Mouse (Mus musculus): ENCODE measurements around the gene Rab36. TPM values are rescaled to one million over a fixed set of nuclear protein-coding genes. Genes with fewer than 3 reads are reported as not detected.
A peak's percentile ranks its signal among the peaks of the same experiment; 100 is the strongest.

The Rab36 gene
- polyA plus RNA-seq, 1 experiment from 2014 or later, result 22.7 TPM

DNA sequence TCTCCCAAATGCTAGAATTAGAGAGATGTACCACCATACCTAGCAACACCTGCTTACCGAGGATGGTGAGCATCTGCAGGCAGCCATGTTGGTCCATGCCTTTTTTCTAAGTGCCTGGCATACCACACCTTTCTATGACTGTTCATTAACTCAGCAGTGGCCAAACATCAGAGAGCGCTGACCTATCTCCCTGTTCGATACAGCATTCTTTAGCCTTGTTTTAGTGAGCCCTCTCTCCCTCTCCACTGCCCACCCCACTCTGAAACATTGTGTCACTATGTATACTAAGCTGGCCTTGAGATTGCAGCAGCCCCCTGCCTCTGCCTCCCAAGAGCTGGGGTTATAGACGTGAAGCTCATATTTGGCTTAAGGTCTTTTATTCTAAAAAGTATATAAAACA is 16.8 kb downstream of the Rab36 start:
- Histone ChIP-seq H3K36me3 (ENCODE audit: control insufficient read depth, insufficient read depth, low read length) (peaks cover 2% of the 10 kb centered on the region; the same call in 1 of the 2 replicates), H3K9ac (ENCODE audit: low read depth, low read length) (no peak overlapping the region), H3K4me2 (ENCODE audit: low read length) (no peak overlapping the region), H3K4me1 (ENCODE audit: control insufficient read depth, insufficient read depth, low read length) (peaks cover 11% of the 10 kb centered on the region), H3K4me3 (ENCODE audit: low read depth, low read length) (no peak overlapping the region), H3K9me3 (replicated peaks; ENCODE audit: control insufficient read depth, low read length, poor library complexity, severe bottlenecking) (no peaks in the 10 kb centered on the region), H3K27me3 (ENCODE audit: control insufficient read depth, insufficient read depth, low read depth, low read length) (no peaks in the 10 kb centered on the region), H3K27ac (ENCODE audit: low read length) (no peak overlapping the region)
- 93% methylated on average over 4 of the region's 4 CpGs for WGBS
- ATAC-seq, result no peak

DNA sequence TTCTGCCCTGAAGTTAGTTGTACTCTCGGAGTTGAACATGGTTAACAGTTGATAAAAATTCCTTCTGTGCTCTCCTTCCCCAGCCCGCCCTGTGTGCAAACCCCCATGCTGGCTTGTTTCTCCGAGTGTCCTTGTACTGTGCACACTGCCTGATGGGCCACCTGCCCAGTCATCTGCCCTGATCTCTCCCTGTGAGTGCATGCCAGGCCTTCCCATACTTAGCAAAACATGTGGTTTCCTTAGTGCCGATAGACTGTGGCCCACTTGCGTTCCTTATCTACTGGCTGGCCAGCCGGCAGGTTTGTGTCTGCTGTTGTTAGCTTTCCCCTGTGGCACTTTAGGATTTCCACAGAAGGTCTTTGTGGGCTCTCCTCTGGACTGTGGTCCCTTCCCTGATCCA is 17.3 kb downstream of the Rab36 start:
- ATAC-seq, result no peak
- no peaks in the 10 kb centered on the region for H3K27me3 ChIP-seq (ENCODE audit: control insufficient read depth, insufficient read depth, low read depth, low read length)
- WGBS, result 77% methylated on average over 6 of the region's 6 CpGs
- H3K36me3 ChIP-seq (ENCODE audit: control insufficient read depth, insufficient read depth, low read length), result peaks cover 2% of the 10 kb centered on the region; the same call in 1 of the 2 replicates
- H3K4me3 ChIP-seq (ENCODE audit: low read depth, low read length), result no peak overlapping the region
- H3K4me1 ChIP-seq (ENCODE audit: control insufficient read depth, insufficient read depth, low read length), result peaks cover 14% of the 10 kb centered on the region
- H3K27ac ChIP-seq (ENCODE audit: low read length), result no peak overlapping the region
- H3K9ac ChIP-seq (ENCODE audit: low read depth, low read length), result no peak overlapping the region
- no peaks in the 10 kb centered on the region for H3K9me3 ChIP-seq (replicated peaks; ENCODE audit: control insufficient read depth, low read length, poor library complexity, severe bottlenecking)
- no peak overlapping the region for H3K4me2 ChIP-seq (ENCODE audit: low read length)

GRCm38 (mm10) chr10:75055672-75056071 is 18.8 kb downstream of the Rab36 start:
- H3K4me1 ChIP-seq (ENCODE audit: control insufficient read depth, insufficient read depth, low read length), result peaks cover 21% of the 10 kb centered on the region
- no peak overlapping the region for H3K4me3 ChIP-seq (ENCODE audit: low read depth, low read length)
- ATAC-seq, result no peak
- no peak overlapping the region for H3K4me2 ChIP-seq (ENCODE audit: low read length)
- no peaks in the 10 kb centered on the region for H3K27me3 ChIP-seq (ENCODE audit: control insufficient read depth, insufficient read depth, low read depth, low read length)
- H3K9ac ChIP-seq (ENCODE audit: low read depth, low read length), result no peak overlapping the region
- no peaks in the 10 kb centered on the region for H3K9me3 ChIP-seq (replicated peaks; ENCODE audit: control insufficient read depth, low read length, poor library complexity, severe bottlenecking)
- H3K27ac ChIP-seq (ENCODE audit: low read length), result no peak overlapping the region
- 65% methylated on average over 5 of the region's 5 CpGs for WGBS
- no peaks in the 10 kb centered on the region for H3K36me3 ChIP-seq (ENCODE audit: control insufficient read depth, insufficient read depth, low read length)

GRCm38 (mm10) chr10:75056255-75056654 is 19.4 kb downstream of the Rab36 start:
- Histone ChIP-seq H3K36me3 (ENCODE audit: control insufficient read depth, insufficient read depth, low read length) (no peaks in the 10 kb centered on the region), H3K4me2 (ENCODE audit: low read length) (no peak overlapping the region; the same call in 1 of the 2 replicates), H3K9me3 (replicated peaks; ENCODE audit: control insufficient read depth, low read length, poor library complexity, severe bottlenecking) (no peaks in the 10 kb centered on the region), H3K9ac (ENCODE audit: low read depth, low read length) (no peak overlapping the region), H3K27ac (ENCODE audit: low read length) (no peak overlapping the region), H3K4me1 (ENCODE audit: control insufficient read depth, insufficient read depth, low read length) (peaks cover 21% of the 10 kb centered on the region), H3K27me3 (ENCODE audit: control insufficient read depth, insufficient read depth, low read depth, low read length) (no peaks in the 10 kb centered on the region), H3K4me3 (ENCODE audit: low read depth, low read length) (no peak overlapping the region)
- ATAC-seq, result peak; percentile 1; the same call in 1 of the 2 replicates
- WGBS, result 2% methylated on average over 4 of the region's 4 CpGs

GRCm38 (mm10) chr10:75058336-75058735 is 21.5 kb downstream of the Rab36 start:
- ATAC-seq, result no peak
- 61% methylated on average over 8 of the region's 8 CpGs for WGBS
- Histone ChIP-seq H3K4me1 (ENCODE audit: control insufficient read depth, insufficient read depth, low read length) (peaks cover 35% of the 10 kb centered on the region), H3K9ac (ENCODE audit: low read depth, low read length) (no peak overlapping the region), H3K27me3 (ENCODE audit: control insufficient read depth, insufficient read depth, low read depth, low read length) (no peaks in the 10 kb centered on the region), H3K36me3 (ENCODE audit: control insufficient read depth, insufficient read depth, low read length) (no peaks in the 10 kb centered on the region), H3K4me3 (ENCODE audit: low read depth, low read length) (no peak overlapping the region), H3K4me2 (ENCODE audit: low read length) (no peak overlapping the region), H3K27ac (ENCODE audit: low read length) (no peak overlapping the region), H3K9me3 (replicated peaks; ENCODE audit: control insufficient read depth, low read length, poor library complexity, severe bottlenecking) (no peaks in the 10 kb centered on the region)

DNA sequence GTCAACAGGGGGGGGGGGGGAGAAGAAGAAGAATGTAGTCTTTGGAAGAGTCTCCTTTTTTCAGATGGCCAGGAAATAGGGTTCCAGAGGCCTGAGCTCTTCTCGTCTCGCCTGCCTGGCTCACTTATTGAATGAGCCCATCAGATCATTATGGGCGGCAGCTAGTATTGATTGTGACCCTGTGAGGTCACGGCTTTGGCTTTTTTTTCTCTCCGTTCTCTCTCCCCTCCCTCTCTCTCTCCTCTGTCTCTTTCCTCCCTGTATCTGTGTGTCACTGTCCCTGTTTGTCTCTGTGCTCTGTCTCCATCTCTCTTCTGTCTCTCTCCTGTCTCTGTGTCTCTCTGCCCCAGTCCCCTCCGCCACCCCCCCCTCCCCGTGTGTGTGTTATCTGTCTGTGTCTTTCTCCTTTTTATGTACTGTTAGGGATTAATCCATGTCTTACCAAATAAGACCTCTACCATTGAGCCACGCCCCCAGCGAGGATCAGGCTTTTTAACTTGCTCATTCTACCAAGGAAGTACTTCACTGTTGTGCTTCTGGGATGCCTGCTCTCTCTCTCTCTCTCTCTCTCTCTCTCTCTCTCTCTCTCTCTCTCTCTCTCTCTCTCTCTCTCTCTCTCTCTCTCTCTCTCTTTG is 22.0 kb downstream of the Rab36 start:
- Histone ChIP-seq H3K36me3 (ENCODE audit: control insufficient read depth, insufficient read depth, low read length) (no peaks in the 10 kb centered on the region), H3K4me3 (ENCODE audit: low read depth, low read length) (no peak overlapping the region), H3K27me3 (ENCODE audit: control insufficient read depth, insufficient read depth, low read depth, low read length) (no peaks in the 10 kb centered on the region), H3K9ac (ENCODE audit: low read depth, low read length) (no peak overlapping the region), H3K4me1 (ENCODE audit: control insufficient read depth, insufficient read depth, low read length) (peaks cover 41% of the 10 kb centered on the region), H3K27ac (ENCODE audit: low read length) (no peak overlapping the region), H3K4me2 (ENCODE audit: low read length) (peak overlapping the region; percentile 94; the same call in 1 of the 2 replicates), H3K9me3 (replicated peaks; ENCODE audit: control insufficient read depth, low read length, poor library complexity, severe bottlenecking) (no peaks in the 10 kb centered on the region)
- ATAC-seq, result no peak
- WGBS, result 7% methylated on average over 9 of the region's 9 CpGs

- H3K4me2 ChIP-seq (ENCODE audit: low read length), result peak overlapping the region; percentile 94
- H3K9me3 ChIP-seq (replicated peaks; ENCODE audit: control insufficient read depth, low read length, poor library complexity, severe bottlenecking), result no peaks in the 10 kb centered on the region
- peaks cover 46% of the 10 kb centered on the region for H3K4me1 ChIP-seq (ENCODE audit: control insufficient read depth, insufficient read depth, low read length)
- H3K36me3 ChIP-seq (ENCODE audit: control insufficient read depth, insufficient read depth, low read length), result no peaks in the 10 kb centered on the region
- no peak for ATAC-seq
- peak overlapping the region; percentile 85 for H3K4me3 ChIP-seq (ENCODE audit: low read depth, low read length)
- whole genome bisulfite sequencing, result 3% methylated on average over 11 of the region's 11 CpGs
- H3K9ac ChIP-seq (ENCODE audit: low read depth, low read length), result no peak overlapping the region
- H3K27me3 ChIP-seq (ENCODE audit: control insufficient read depth, insufficient read depth, low read depth, low read length), result no peaks in the 10 kb centered on the region
- H3K27ac ChIP-seq (ENCODE audit: low read length), result peak overlapping the region; percentile 18; the same call in 1 of the 2 replicates
These were observed 22.5 kb downstream of the Rab36 start for GRCm38 (mm10) chr10:75059396-75059795.

DNA sequence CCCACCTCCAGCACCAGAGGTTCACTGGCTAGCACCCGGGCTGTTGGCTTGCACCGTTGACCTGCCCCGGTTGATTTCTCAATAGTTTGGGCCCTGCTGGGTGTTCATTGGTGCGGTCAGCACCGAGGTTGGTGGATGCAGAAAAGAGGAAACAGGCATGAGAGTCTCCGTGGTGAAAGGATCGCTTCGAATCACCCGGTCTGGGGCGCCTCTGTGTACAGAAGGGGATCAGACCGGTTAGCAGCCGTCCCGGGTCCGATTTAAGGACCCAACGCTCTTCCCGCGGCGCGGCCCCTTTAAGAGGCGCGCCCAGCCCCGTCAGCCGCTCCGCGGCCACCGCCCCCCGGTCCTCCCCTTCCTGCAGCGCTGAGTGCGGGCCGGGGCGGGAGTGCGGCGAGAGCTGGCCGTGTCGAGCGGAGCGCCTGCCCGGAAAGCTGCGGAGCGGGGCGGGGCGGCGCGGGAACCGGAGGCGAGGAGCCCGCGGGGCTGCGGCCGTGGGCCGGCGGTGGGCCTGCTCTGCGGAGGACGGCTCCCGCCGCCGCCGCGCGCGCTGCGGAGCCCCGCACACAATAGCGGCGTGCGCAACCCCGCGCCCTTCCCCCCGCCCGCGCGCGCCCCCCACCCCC is 23.5 kb downstream of the Rab36 start, which contains the start of gene Bcr:
Bcr (plus strand) TSS at position 376 of the 626 bp plus-strand sequence.
- Histone ChIP-seq H3K9ac (ENCODE audit: low read depth, low read length) (peak within 1 kb of the TSS; percentile 96), H3K4me2 (ENCODE audit: low read length) (peak within 1 kb of the TSS; percentile 94), H3K9me3 (replicated peaks; ENCODE audit: control insufficient read depth, low read length, poor library complexity, severe bottlenecking) (no peaks in the 10 kb centered on the region), H3K27me3 (ENCODE audit: control insufficient read depth, insufficient read depth, low read depth, low read length) (no peaks in the 10 kb centered on the region), H3K4me1 (ENCODE audit: control insufficient read depth, insufficient read depth, low read length) (peaks cover 55% of the 10 kb centered on the region), H3K4me3 (ENCODE audit: low read depth, low read length) (peak within 1 kb of the TSS; percentile 85), H3K36me3 (ENCODE audit: control insufficient read depth, insufficient read depth, low read length) (no peaks in the 10 kb centered on the region), H3K27ac (ENCODE audit: low read length) (peak within 1 kb of the TSS; percentile 93)
- ATAC-seq, result peak; percentile 84
- under 1% methylated on average over 30 of the region's 73 CpGs for WGBS

DNA sequence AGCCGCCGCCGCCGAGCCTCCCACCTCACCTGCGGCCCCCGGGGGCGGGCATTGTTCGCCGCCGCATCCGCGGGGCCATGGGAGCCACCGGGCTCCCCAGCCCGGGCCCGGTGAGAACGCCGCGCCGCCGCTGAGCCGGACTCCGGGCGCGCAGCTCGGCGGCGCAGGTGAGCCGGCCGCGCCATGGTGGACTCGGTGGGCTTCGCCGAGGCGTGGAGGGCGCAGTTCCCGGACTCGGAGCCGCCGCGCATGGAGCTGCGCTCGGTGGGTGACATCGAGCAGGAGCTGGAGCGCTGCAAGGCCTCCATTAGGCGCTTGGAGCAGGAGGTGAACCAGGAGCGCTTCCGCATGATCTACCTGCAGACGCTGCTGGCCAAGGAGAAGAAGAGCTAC is 24.0 kb downstream of the Rab36 start:
- Histone ChIP-seq H3K4me3 (ENCODE audit: low read depth, low read length) (peak overlapping the region; percentile 85), H3K9ac (ENCODE audit: low read depth, low read length) (peak overlapping the region; percentile 96), H3K36me3 (ENCODE audit: control insufficient read depth, insufficient read depth, low read length) (no peaks in the 10 kb centered on the region), H3K27ac (ENCODE audit: low read length) (peak overlapping the region; percentile 93), H3K9me3 (replicated peaks; ENCODE audit: control insufficient read depth, low read length, poor library complexity, severe bottlenecking) (no peaks in the 10 kb centered on the region), H3K4me1 (ENCODE audit: control insufficient read depth, insufficient read depth, low read length) (peaks cover 57% of the 10 kb centered on the region), H3K4me2 (ENCODE audit: low read length) (peak overlapping the region; percentile 94), H3K27me3 (ENCODE audit: control insufficient read depth, insufficient read depth, low read depth, low read length) (no peaks in the 10 kb centered on the region)
- WGBS, result under 1% methylated on average over 41 of the region's 48 CpGs
- no peak; the same call in none of the 2 replicates for ATAC-seq

All from midbrain, embryonic 16.5 days (tissue).